Mouse (Mus musculus) cerebellum, adult 11-12 months (tissue): Measurements from ENCODE around the gene Armc2.

Experiments used
- DNase-seq: peaks from one replicate; pipeline ENCODE4 v3.0.0; 2022

Gene Armc2

DNA sequence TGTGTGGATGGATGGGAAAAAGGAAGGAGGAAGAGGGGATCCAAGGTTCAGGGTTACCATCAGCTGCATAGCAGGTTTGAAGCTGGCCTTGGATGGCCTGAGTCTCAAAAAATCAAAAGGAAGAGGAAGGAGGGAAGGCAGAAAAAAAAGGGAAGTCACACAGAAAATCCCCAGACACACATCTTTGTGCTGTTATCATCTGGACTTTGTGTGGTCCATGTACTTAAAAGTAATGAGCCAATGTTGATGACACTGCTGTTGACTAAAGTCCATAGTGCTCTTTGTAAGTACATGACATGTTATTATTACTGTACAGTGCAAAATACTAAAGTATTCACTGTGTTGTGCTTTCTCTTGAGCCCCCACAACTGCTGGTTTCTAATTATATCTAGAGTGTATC lies 121.8 kb downstream of the Armc2 start:
- no peak for DNase-seq

DNA sequence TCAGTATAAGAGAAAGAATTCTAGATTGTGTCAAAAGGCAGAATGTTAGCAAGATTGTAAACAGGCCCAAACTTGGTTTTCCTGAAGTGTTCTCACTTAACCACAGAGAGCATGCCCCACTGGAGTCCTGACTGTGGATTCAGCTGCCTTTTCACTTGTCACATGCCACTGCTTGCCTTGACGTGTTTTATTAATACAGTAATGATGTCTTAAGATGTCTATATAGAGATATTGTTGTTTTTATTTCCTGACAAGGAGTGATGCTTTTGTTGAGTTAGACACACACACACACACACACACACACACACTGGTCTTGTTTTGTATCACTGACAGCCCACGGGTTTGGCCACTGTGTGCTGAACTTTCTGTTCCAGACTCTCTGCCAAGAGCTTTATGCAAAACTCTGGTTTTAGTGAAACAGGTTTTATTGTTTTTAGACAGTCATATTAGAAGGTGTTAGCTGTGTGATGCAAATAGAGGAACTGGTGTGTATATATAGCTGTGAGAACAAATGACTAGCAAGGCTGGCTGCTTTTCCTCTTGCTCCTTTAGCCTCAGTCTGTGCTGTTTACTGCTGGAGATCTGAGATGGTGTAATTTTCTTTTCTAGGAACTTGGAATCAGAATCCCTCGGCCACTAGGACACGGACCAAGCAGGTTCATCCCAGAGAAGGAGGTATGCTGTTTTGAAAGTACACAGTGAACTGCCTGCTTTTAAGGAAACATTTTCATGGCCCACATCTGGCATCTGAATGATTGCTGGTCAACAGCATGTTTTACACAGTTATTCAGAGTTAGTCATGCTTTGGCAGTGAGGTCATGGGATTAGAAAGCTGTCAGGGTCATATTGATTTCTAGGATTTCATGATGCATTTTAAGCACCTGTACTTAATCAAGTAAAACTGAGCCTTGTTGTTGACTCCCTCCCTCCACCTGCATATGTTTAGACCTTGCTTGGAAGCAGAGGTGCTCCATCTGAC lies 124.5 kb downstream of the Armc2 start:
- DNase-seq = no peak

DNA sequence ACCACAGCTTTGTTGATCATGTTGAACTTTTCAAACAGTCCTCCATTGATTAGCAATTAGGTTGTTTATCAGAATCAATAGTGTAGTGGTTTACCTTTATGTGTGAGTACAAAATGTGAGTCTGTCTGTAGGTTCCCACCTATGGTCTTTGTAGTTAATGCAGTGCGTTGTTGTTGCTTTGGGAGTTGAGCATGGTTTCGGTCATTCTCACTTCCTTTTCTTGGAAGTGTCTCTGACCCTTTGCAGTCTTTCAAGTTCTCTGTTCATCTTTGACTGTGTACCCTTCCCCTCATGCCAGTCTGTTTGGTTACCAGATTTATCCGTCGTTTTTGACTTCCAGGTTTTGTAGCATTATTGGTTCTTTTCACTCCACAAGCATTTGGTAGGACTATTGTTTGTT lies 126.9 kb downstream of the Armc2 start:
- no peak for DNase-seq

DNA sequence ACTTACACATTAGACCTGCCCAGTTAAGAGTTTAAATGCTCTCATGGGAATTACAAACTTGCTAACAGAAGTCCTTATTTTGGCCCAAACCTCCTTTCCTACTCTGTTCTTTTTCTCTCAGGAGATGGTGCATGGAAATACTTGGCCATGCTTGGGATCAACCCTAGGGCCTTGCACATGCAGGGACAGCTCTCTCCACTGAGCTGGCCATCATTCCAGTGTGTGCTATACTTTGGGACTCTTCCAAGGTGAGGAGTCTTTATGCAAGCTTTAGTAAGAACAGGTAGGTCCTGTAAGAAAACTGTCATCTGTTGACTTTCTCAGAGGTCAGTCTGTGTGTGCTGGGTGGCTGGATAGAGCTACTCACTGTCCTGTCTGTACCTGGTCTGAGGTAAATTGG lies 127.7 kb downstream of the Armc2 start:
- DNase-seq = no peak

DNA sequence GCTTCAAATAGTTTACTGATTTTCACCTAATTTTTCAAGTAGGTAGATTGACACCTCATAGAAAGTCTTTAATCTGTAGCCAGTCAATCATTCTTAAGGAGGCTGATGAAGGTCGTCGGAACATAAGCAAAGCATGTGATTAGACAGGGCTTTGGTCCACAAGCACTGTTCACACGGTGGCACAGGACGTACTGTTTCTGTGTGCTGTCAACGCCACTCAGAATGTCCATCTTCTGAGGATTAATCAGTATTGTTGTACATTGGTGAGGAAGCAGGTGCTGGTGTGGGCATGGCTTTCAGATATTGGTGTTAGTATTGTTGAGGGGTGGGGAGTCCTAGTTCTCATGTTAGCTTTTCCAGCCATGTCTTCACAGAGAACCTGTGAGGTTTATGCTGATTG lies 128.7 kb downstream of the Armc2 start:
- no peak for DNase-seq

DNA sequence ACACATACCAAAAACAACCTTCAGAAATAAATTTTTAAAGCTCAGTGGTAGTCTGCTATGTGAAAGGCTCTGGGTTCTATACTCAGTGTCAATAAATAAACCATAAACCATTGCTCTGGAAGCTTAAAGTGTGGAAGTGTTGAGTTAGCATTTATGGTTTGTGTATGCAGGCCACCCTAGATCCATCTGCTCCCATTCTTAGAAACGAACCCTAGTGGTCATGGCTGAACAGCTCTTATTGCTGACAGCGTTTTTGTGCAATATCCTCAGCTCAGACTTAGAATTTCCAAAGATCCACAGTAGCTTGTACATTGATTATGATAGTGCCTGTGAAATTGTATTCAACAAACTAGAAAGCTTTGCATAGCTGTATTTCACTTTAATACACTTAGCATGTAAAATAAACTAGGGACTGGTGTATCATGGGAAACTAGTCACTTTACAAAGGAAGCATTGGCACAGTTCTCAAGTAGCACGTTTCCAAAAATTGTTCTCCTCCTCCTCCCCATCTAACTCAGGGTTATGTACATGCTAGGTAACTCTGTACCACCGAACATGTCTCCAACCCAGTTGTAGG lies 129.8 kb downstream of the Armc2 start:
- no peak for DNase-seq

DNA sequence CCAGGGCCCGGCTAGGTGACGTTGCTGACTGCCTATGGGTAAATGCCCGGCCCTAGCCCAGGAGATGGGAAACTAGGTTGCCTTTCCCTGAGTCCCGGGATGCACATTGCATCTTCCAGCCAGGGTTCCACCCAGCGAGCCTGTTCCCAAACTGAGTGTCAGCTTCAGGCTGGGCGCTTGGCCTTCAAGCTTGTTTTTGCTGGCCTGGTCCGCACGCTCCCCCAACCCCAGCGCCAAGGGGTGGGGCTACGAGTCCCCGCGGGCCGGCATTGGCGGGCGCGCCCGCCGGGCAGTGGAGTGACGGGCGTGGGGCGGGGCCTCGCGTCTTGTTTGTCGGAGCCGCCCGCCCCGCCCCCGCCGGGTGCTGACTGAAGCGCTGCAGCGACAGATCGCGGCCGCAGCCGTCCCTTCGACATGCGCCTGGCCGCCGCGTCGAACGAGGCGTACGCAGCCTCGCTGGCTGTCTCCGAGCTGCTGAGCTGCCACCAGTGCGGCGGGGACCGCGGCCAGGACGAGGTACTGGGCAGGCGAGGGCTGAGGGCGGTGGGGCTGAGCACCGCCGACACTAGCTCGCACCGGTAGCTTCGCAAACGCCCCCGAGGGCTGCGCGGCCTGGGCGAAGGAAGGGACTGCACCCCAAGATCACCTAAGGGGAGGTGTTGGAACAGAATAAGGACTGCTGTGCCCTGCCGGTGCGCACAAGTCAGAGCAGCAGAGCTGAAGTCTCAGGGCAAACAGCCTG lies 131.0 kb downstream of the Armc2 start:
- DNase-seq = peak; percentile 96

DNA sequence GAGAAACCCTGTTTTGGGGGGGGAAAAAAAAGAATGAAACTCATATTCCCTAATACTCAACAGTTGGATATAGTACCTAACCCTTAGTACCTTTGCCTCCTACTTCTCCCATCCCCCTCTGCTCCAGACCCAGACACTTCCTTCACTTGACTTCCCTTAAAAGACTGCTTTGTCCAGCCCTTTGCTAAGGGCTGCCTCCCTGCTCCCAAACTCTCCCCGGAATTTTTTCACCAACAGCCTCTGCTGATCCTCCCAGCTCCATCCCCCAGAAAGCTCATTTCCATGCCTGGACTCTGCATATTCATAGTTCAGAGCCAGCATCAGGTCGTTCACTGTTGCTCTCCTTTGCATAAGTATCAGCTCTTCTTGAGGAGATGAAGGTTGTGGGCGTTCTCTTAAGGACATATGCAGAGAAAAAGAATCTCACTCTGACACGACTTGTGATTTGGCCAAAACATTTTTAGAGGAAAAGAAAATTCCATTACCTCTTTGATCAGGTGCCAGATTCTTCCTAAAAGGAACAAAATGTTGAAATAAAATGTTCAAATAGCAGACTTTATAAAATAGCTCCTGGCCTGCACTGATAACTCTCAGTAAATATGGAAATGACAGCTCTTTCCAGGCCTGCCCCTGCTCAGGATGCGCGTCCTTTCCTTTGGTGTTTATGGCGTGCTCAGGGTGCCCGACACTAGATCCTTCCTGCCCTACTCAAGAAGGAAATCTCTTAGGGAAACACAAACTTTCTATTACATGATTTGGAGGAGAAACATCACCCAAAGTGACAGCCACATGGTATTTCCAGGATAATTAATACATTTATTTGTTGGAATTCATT lies 134.3 kb downstream of the Armc2 start:
- no peak for DNase-seq

DNA sequence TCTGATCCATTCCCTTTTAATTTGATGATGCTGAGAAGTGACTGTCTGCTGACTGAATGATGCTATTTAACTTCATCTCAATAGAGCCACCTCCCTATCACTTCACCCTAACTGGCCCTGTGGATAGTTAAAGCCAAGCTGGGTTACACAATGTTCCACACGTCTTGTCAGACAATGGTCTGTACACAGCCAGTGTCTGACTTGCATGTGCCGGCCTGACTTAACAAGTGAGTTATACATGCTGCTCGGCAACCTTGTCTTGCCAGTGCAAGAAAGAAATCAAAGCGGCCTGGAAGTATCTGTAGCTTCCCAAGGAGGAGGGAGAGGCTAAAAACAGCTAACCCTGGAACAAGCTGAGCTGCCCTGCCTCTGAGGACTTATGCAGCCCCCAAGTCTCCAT lies 136.8 kb downstream of the Armc2 start:
- no peak for DNase-seq

DNA sequence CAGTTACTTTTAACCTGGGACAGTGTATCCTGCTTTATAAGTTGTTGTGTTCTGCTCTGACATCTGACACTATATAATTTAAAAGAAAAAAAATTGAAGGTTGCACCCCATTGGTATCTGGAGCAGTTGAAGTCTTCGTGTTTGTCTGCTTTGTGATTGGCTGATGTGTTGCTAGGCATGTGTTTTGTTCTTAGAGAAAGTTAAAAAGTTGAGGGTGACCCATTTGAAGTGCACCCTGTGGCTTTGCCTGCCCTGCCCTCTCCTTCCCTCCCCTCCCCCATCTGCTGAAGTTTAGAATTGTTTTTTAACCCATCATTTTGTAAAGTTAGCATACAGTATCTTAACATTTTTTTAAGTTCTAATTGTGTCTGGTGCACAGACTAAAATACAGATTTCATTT lies 137.5 kb downstream of the Armc2 start:
- no peak for DNase-seq

DNA sequence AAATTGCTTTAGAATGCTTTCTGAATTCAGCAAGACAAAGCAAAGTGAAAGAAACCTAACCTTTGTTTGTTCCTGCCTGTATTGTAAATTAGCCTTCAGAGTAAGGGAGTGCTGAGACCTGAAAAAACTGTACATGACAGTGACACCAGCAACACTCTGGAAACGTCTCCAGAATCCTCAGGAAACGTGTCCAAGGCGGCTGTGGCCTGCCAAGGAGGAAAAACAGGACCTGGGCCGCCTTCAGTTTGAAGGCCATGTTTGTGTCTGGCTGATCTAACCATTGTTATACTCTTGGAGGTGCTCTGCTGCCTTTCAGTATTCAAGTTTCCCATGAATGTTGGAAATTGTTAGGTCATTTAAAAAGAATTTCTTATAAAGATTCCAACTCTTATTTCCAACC lies 138.0 kb downstream of the Armc2 start:
- no peak for DNase-seq

DNA sequence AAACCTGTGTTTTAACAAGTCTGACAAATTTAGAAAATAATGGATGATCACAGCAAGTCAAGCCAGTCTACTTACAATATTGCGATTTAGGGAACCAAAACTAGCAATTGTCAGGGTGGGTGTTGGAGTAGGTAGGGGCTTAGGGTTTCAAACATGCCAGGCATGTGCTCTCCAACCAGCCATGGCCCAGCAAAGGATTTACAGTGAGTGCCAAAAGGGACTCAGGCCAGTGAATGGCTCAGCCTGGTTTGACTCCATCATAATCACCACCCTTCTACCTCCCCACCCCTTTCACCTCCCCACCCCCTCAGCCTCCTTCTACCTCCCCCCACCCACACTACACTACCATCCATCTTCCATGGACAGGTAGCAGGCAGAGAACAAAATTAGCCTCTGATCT lies 138.6 kb downstream of the Armc2 start:
- no peak for DNase-seq

DNA sequence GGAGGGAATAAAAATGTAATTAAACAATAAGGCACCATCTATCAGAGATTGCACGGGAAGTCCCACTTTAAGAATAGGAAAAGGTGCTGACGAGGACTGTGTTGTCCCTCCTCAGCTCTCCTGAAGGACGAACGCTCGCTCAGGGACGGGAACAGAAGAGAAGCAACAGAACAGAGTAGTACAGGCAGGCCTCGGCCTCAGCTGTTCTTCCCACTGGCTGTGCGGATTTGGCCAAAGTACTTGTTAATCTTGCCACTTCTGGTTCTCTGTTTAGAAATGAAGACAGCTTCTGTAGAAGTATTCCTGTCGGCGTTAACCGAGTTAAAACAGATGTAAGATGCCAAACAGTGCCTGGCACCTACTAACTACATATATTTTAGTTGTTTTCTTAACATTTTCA lies 139.9 kb downstream of the Armc2 start:
- DNase-seq = no peak

DNA sequence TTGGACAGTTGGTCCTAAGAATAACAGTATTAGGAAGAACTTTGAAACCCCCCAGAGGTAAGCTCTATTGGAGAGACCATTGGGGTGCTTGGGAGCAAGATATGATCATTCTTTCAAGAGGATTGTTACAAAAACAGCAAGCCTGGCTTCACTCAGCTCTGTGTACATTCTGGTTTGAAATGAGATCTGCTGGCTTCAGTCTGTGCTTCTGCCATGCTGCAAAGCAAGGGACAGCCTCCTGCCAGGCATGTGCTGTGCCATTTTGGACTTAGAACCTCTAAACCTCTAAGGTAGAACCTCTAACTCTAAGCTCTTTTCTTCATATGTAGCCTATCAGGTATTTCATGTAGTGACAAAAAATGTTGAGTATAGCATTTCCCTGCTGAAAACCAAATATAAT lies 142.6 kb downstream of the Armc2 start:
- no peak for DNase-seq

DNA sequence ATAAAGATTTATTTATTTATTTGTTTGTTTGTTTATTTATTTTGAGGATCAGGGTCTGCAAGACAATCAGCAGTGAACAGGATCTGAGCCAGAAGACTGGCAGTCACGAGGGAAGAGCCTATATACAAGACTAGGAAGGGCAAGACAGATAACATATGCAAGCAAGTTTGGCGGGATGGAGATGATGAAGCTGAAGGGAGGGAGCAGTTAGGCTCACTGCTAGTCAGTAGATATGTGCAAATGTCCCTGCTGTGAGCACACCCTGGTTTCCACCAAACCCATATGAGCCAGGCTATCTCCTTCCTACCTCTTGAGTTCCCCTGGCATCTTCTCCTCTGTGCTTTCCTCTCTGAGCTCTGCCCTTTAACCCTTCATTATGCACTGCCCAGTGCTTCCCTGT lies 146.7 kb downstream of the Armc2 start:
- no peak for DNase-seq

DNA sequence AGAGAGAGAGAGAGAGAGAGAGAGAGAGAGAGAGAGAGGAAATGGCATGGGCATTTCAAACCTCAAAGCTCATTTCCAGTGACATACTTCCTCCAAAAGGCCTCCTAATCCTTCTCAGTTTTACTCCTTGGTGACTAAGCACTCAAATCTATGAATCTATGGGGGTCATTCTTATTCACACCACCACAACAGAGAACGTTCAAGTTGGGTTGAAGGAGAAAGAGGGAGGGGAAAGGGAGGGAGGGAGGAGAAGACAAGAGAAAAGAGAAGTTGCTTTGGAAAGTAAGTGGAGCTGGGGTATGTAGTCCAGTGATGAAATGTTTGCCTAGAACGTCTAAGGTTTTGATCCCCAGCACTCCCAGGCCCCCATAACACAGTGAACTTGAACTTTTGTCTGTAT lies 148.1 kb downstream of the Armc2 start:
- no peak for DNase-seq

DNA sequence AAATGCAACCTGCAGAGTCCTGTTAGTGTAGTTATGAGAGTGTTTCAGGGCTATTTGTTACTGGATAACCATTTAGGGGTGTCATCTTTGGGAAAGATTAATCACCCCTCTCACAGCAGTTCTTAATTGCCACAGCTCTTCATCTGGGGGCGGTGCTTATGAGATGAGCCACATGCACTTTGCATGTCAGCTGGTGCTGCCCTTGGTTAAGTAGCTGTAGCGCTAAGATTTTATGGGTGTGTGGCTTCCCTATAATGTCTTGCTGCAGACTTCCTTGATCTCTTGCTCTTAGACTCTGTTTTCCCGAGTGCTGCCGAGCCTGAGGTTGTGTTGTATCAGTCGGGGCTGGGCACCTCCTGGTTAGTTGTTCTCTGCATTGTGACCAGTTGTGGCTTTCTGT lies 150.3 kb downstream of the Armc2 start:
- no peak for DNase-seq

DNA sequence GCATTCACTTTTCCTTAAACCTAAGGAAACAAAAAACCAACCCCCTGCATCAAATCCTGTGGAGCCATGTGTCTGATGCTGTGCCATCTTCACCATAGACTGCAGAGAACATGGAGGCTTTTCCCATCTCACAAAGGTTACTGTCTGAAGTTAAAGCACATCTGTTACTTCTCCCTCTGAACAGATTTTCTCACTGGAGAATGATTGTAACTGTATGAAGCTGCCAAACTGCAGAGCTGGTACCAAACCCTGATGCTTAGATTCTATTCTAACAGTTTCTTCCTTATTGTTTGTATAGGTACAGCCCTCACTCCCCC lies 151.4 kb downstream of the Armc2 start:
- DNase-seq = no peak

DNA sequence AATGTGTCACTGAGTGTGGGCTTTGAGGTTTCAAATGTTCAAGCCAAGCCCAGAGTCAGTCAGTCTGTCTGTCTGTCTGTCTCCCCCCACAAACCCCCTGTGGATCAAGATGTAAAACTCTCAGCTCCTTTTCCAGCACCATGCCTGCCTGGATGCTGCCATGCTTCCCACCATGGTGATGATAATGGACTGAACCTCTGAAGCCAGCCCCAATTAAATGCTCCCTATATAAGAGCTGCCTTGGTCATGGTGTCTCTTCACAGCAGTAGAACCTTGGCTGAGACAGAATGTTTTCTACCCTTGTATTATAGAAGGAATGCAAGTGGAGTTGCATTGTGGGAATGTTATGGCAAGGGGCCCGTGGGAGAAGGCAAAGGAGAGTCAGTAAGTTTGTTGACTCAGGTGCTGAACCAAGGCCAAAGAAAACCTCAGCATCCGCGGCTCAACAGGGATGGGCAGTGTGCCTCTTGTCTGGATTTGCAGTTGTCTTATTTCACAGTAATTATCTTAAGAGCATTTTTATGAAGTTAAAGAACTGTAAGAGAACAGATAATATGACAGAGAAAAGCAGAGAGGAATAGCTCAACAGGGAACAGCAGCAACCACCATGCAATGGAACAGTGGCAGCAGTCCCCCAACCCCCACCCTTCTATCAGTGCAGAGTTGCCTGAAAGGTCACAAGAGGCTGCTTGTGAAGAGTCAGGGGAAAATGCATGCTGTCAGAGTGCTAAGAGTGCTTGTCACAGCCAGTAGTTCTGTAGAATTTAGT lies 152.0 kb downstream of the Armc2 start:
- no peak for DNase-seq
